Mouse (Mus musculus): Measurements from ENCODE around the gene Tmem107.

DNA sequence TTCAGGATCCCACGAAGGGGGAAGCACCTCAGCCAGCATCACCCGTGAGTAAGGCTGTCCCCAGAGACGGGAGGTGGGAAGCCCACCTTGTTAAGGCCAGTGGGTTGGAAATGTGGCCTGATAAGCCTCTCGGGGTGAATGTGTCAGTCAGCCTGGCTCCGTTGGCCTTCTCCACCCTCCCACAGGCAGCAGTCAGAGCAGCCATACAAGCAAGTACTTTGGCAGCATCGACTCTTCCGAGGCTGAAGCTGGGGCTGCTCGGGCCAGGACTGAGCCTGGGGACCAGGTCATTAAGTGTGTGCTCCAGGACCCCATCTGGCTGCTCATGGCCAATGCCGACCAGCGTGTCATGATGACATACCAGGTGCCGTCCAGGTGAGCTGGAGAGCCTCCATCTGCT, 37.1 kb downstream of the Tmem107 start:
- TF ChIP-seq POLR2A (IDR thresholded peaks at IDR 0.05; ENCODE audit: borderline replicate concordance, low read depth, low read length), result no peak
- TF ChIP-seq CTCF (IDR thresholded peaks at IDR 0.05; ENCODE audit: low read depth, low read length), result no peak
